ENCODE assay signal across 8 mouse cellular contexts in the genomic region with DNA sequence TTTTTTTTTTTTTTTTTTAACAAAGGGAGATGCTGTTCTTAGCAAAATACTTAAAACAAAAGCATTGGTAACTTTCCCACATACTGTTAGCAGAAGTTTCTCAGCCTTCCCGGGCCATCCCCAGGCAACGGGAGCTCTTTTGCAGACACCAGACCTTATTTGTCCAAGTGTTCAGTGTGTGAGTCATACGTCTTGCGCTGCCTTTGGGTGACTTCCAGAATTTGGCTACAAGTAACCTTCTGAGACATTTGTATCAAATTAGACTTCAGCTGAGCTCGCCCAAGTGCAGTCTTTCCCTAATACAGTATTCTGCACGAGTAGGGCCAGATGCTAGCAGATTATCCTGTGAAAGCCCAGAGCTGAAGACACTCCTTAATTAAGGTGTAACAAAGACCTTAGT. TPM values are rescaled to one million over a fixed set of nuclear protein-coding genes. Genes with fewer than 3 reads are reported as not detected.
DNase-seq lines count a peak whose midpoint lies in the region; ATAC-seq lines count a peak whose summit lies in the region.

No protein-coding gene starts in this region.

- 67% methylated on average over 6 of the region's 6 CpGs for WGBS in midbrain, embryonic 14.5 days
- 72% methylated on average over 6 of the region's 6 CpGs for WGBS in midbrain, embryonic 11.5 days

- intact Hi-C loops in heart, postnatal 36 days (cut with DNase I), result no loop called here

- H3K36me3 ChIP-seq in midbrain, embryonic 14.5 days (ENCODE audit: control insufficient read depth, insufficient read depth, low read length), result no peaks in the 10 kb centered on the region
- no peaks in the 10 kb centered on the region for H3K36me3 ChIP-seq in midbrain, embryonic 11.5 days (ENCODE audit: control insufficient read depth, insufficient read depth, low read length)

- no peaks in the 10 kb centered on the region for H3K9me3 ChIP-seq in midbrain, embryonic 14.5 days (ENCODE audit: control insufficient read depth, low read length)
- no peaks in the 10 kb centered on the region for H3K9me3 ChIP-seq in midbrain, embryonic 11.5 days (ENCODE audit: control insufficient read depth, low read length)

- no peaks in the 10 kb centered on the region for H3K4me1 ChIP-seq in midbrain, embryonic 14.5 days (ENCODE audit: control insufficient read depth, insufficient read depth, low read length)
- H3K4me1 ChIP-seq in midbrain, embryonic 11.5 days (ENCODE audit: control insufficient read depth, insufficient read depth, low read length), result no peaks in the 10 kb centered on the region

- H3K27me3 ChIP-seq in midbrain, embryonic 14.5 days (ENCODE audit: control insufficient read depth, insufficient read depth, low read length), result no peaks in the 10 kb centered on the region
- no peaks in the 10 kb centered on the region for H3K27me3 ChIP-seq in midbrain, embryonic 11.5 days (ENCODE audit: control insufficient read depth, insufficient read depth, low read length)

- no peak overlapping the region for H3K4me3 ChIP-seq in midbrain, embryonic 14.5 days (replicated peaks; ENCODE audit: low read depth, low read length)
- no peak overlapping the region for H3K4me3 ChIP-seq in midbrain, embryonic 11.5 days (ENCODE audit: low read depth, low read length)

- no peak overlapping the region for H3K4me2 ChIP-seq in midbrain, embryonic 14.5 days (ENCODE audit: low read length)
- no peak overlapping the region for H3K4me2 ChIP-seq in midbrain, embryonic 11.5 days

- DNase-seq in midbrain, embryonic 14.5 days, result peak; percentile 39
- DNase-seq in midbrain, embryonic 11.5 days (ENCODE audit: low spot score, missing footprints), result no peak
- peak; percentile 42 for DNase-seq in fat pad, adult 2 months (ENCODE audit: extremely low read depth, low read depth, low spot score)
- DNase-seq in heart, postnatal 36 days, result peak; percentile 68 to 74
- DNase-seq in lung, postnatal 25 days (ENCODE audit: low spot score), result peak; percentile 68
- no peak for DNase-seq in embryo, embryonic 10.5 days (ENCODE audit: low spot score)
- no peak for DNase-seq in spleen, adult 12 weeks (ENCODE audit: low spot score)
- DNase-seq in retina, postnatal 1 day, result no peak

- H3K27ac ChIP-seq in midbrain, embryonic 14.5 days (replicated peaks; ENCODE audit: low read depth, low read length), result no peak overlapping the region
- H3K27ac ChIP-seq in midbrain, embryonic 11.5 days (ENCODE audit: low read depth, low read length), result no peak overlapping the region

- ATAC-seq in midbrain, embryonic 14.5 days (ENCODE audit: low FRiP score, low TSS enrichment), result no peak
- no peak for ATAC-seq in midbrain, embryonic 11.5 days (ENCODE audit: low FRiP score)

- no peak overlapping the region for H3K9ac ChIP-seq in midbrain, embryonic 14.5 days (replicated peaks; ENCODE audit: low read length)
- H3K9ac ChIP-seq in midbrain, embryonic 11.5 days (ENCODE audit: low read length), result no peak overlapping the region

RNA-seq across cellular contexts. Expression of gene Mettl14, which starts 56.7 kb away (rescaled TPM):
- 14.6 and 20.4 TPM in 2 replicates for polyA plus RNA-seq in midbrain, embryonic 14.5 days (2014; fragmentation: Nextera tagmentation; extraction: Ambion mirVana)
- polyA plus RNA-seq in midbrain, embryonic 11.5 days (2014; fragmentation: Nextera tagmentation; extraction: Ambion mirVana), result 34.8 and 37.1 TPM in 2 replicates
- total RNA-seq in heart, postnatal 36 days (2021), result 10 to 100 TPM; 12.0 to 12.1 TPM

Comparison
In these comparisons a context has a peak if more than half of its experiments do, and no peak if none do; other contexts are left out.
1. DNase-seq: peak in midbrain, embryonic 14.5 days (single experiment), fat pad, adult 2 months (single experiment), heart, postnatal 36 days (2 of 2) and lung, postnatal 25 days (single experiment); none in midbrain, embryonic 11.5 days (single experiment), embryo, embryonic 10.5 days (single experiment), spleen, adult 12 weeks (single experiment) and retina, postnatal 1 day (single experiment).